Mouse (Mus musculus) mammary gland, adult 2 months (tissue): ENCODE results near the gene H60b. TPM values are rescaled to one million over a fixed set of nuclear protein-coding genes. Genes with fewer than 3 reads are reported as not detected.

Experiments used
- polyA plus RNA-seq: library from polyadenylated mRNA; depleted of rRNA; stranded (reverse); fragments of >200 nt; gene quantifications from 2 replicates; pipeline ENCODE4 v1.2.3, GENCODE M21; 2012; ENCODE audit warnings: low replicate concordance; rRNA removed

The H60b gene
- polyA plus RNA-seq: 0.17 TPM in 1 of 2 replicates, not detected in the other

GRCm38 (mm10) chr10:22158310-22158999, at the start of gene H60b, which contains the start of gene Raet1e:
TSS of gene H60b (plus strand) at chr10:22158586.
TSS of gene Raet1e (plus strand) at chr10:22158569.

GRCm38 (mm10) chr10:22149073-22149690, 9.2 kb upstream of the H60b start, which contains the start of gene E030030I06Rik:
TSS of gene E030030I06Rik (minus strand) at chr10:22149270.

Other genes starting within 250 kb of the H60b start
- gene 4930444G20Rik, start 90.5 kb upstream of the H60b start, polyA plus RNA-seq: not detected in 2 replicates
- gene E030030I06Rik, start 9.3 kb upstream of the H60b start, polyA plus RNA-seq: 4.2 and 23.0 TPM in 2 replicates
- 0.84 and 1.4 TPM in 2 replicates for gene Raet1e, start within 50 bp of the H60b start, polyA plus RNA-seq
- gene Raet1d, start 202.0 kb downstream of the H60b start, polyA plus RNA-seq: 0.19 and 0.23 TPM in 2 replicates